Mouse (Mus musculus) liver, embryonic 13.5 days (tissue): ENCODE measurements around the gene Dhtkd1. TPM values are rescaled to one million over a fixed set of nuclear protein-coding genes. Genes with fewer than 3 reads are reported as not detected.

ENCODE experiments used
- ATAC-seq: fragments of 200-750 bp; cut with Nextera tagmentation; 2 replicates; pipeline ENCODE4 v1.8.0; 2017; ENCODE audit warnings: low read depth, mild to moderate bottlenecking, moderate number of reproducible peaks, moderate library complexity
- DNase-seq: peaks from one replicate; pipeline ENCODE4 v3.0.0; 2022
- H3K27ac ChIP-seq: fragments of 300-500 bp; sonication (generic); 2 replicates; pipeline ENCODE4 v1.5.1; 2015; ENCODE audit warnings: moderate library complexity, mild to moderate bottlenecking, inconsistent platforms
- H3K27me3 ChIP-seq: fragments of 300-500 bp; sonication (generic); 2 replicates; pipeline ENCODE4 v1.6.1; 2015; ENCODE audit warnings: mild to moderate bottlenecking, inconsistent platforms
- H3K36me3 ChIP-seq: fragments of 300-500 bp; sonication (generic); 2 replicates; pipeline ENCODE4 v1.6.1; 2015; ENCODE audit warnings: mild to moderate bottlenecking, inconsistent platforms
- H3K4me1 ChIP-seq: fragments of 300-500 bp; sonication (generic); replicated peaks from 2 replicates; pipeline ENCODE4 v1.6.1; 2015; ENCODE audit warnings: inconsistent platforms
- H3K4me2 ChIP-seq: fragments of 300-500 bp; sonication (generic); 2 replicates; pipeline ENCODE4 v1.6.1; 2015; ENCODE audit warnings: inconsistent platforms, mild to moderate bottlenecking, moderate library complexity
- H3K4me3 ChIP-seq: fragments of 300-500 bp; sonication (generic); replicated peaks from 2 replicates; pipeline ENCODE4 v1.5.1; 2015; ENCODE audit warnings: mild to moderate bottlenecking, inconsistent platforms
- H3K9ac ChIP-seq: fragments of 300-500 bp; sonication (generic); 2 replicates; pipeline ENCODE4 v1.6.1; 2015; ENCODE audit warnings: mild to moderate bottlenecking, inconsistent platforms
- H3K9me3 ChIP-seq: fragments of 300-500 bp; sonication (generic); replicated peaks from 2 replicates; pipeline ENCODE4 v1.6.1; 2016; ENCODE audit warnings: inconsistent platforms
- WGBS: fragments of 180-500 bp; shearing (Covaris S2); methylation state at CpG from one replicate; pipeline ENCODE4 v1.1.7; 2015; ENCODE audit not compliant: insufficient replicate concordance; 5-methylcytosine and 5-hydroxymethylcytosine counted together
- polyA plus RNA-seq: library from polyadenylated mRNA; unstranded; fragments of >200 nt; fragmentation: Nextera tagmentation; extraction: Ambion mirVana; gene quantifications from 2 replicates; pipeline ENCODE4 v1.2.1, GENCODE M21; 2015

Dhtkd1 gene
- polyA plus RNA-seq, 1 experiment from 2014 or later = 1.4 TPM

DNA sequence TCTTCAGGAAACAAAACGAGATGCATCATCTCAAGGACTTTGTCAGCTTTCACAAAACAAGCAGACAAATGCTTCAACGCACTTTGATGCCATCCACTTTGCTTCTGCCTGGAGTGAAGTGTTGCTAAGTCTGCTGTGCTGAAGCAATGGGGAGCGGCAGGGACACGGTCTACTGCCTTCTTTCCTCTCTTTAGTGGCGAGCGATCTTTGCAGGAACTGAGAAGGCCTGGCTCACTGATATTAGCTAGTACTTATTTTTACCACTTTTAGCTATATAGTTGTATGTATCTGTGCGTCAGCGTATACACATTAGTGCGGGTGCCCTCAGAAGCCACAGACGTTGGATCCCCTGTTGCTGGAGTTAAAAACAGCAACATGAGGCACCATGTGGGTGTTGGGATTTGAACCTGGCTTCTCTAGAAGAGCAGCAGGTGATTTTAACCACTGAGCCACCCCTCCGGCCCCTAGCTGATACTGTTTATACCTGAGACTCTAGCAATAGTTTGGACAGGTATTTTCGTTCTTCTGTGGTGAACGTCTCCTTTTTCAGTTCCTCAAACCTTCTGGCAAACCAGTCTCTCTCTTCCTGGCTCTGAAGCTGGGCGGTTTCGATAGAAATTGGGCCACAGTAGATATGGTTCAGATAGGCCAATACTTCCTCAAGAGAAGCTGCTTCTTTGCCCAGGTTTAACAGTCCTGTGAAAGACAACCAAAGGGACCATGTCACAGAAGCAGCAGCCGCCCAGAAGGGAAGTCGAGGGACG, 12.1 kb downstream of the Dhtkd1 start:
- WGBS = 68% methylated on average over 18 of the region's 18 CpGs

GRCm38 (mm10) chr2:5929793-5930192, 12.8 kb downstream of the Dhtkd1 start:
- Histone ChIP-seq H3K27me3 (no peaks in the 10 kb centered on the region), H3K36me3 (peaks cover 9% of the 10 kb centered on the region; the same call in 1 of the 2 replicates), H3K4me3 (no peak overlapping the region), H3K4me1 (no peaks in the 10 kb centered on the region), H3K4me2 (no peak overlapping the region), H3K9me3 (no peaks in the 10 kb centered on the region), H3K9ac (no peak overlapping the region), H3K27ac (no peak overlapping the region)
- ATAC-seq (no peak), DNase-seq (no peak)
- 83% methylated on average over 5 of the region's 5 CpGs for WGBS

More for the DNA sequence above, 12.1 kb downstream of the Dhtkd1 start:
- Histone ChIP-seq H3K4me3 (no peak overlapping the region), H3K9ac (no peak overlapping the region), H3K36me3 (peaks cover 9% of the 10 kb centered on the region; the same call in 1 of the 2 replicates), H3K4me2 (no peak overlapping the region), H3K4me1 (no peaks in the 10 kb centered on the region), H3K27me3 (no peaks in the 10 kb centered on the region), H3K9me3 (no peaks in the 10 kb centered on the region), H3K27ac (no peak overlapping the region)
- DNase-seq (no peak), ATAC-seq (no peak)

GRCm38 (mm10) chr2:5927481-5927880, 15.1 kb downstream of the Dhtkd1 start:
- Histone ChIP-seq H3K4me3 (no peak overlapping the region), H3K4me1 (no peaks in the 10 kb centered on the region), H3K4me2 (no peak overlapping the region), H3K9ac (no peak overlapping the region), H3K27ac (no peak overlapping the region), H3K36me3 (peaks cover 9% of the 10 kb centered on the region; the same call in 1 of the 2 replicates), H3K27me3 (no peaks in the 10 kb centered on the region), H3K9me3 (no peaks in the 10 kb centered on the region)
- no peak for ATAC-seq
- 91% methylated on average over 5 of the region's 5 CpGs for whole genome bisulfite sequencing
- no peak for DNase-seq

DNA sequence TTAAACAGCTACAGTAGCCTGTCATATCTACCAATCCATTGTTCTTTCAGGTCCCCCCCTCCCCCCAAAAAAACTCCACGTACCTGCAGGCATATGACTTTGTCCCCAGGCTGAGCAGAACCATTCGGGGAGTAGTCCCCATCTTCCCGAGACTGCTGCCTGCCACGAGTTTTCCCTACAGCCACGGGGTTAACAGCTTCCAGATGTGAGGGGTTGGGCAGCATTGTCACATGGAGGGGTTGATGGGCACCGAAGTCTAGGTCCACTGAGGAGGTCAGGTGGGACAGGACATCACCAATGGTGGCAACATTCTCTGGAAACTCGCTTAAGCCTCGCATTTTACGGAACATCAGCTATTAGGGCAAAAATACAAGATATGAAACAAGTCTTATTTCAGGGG, 18.8 kb downstream of the Dhtkd1 start:
- no peaks in the 10 kb centered on the region for H3K4me1 ChIP-seq
- ATAC-seq (no peak), DNase-seq (no peak)
- no peaks in the 10 kb centered on the region for H3K27me3 ChIP-seq
- WGBS = 73% methylated on average over 9 of the region's 9 CpGs
- H3K4me2 ChIP-seq = no peak overlapping the region
- no peak overlapping the region for H3K9ac ChIP-seq
- H3K4me3 ChIP-seq = no peak overlapping the region
- H3K9me3 ChIP-seq = no peaks in the 10 kb centered on the region
- peaks cover 18% of the 10 kb centered on the region for H3K36me3 ChIP-seq
- no peak overlapping the region for H3K27ac ChIP-seq

- Histone ChIP-seq H3K9ac (no peak overlapping the region), H3K4me2 (no peak overlapping the region), H3K36me3 (peaks cover 14% of the 10 kb centered on the region), H3K27ac (no peak overlapping the region), H3K27me3 (no peaks in the 10 kb centered on the region), H3K4me3 (no peak overlapping the region), H3K4me1 (no peaks in the 10 kb centered on the region), H3K9me3 (no peaks in the 10 kb centered on the region)
- 81% methylated on average over 6 of the region's 6 CpGs for WGBS
- DNase-seq = no peak
- ATAC-seq = peak; percentile 10; the same call in 1 of the 2 replicates
These were observed 19.8 kb downstream of the Dhtkd1 start for GRCm38 (mm10) chr2:5922823-5923222.

DNA sequence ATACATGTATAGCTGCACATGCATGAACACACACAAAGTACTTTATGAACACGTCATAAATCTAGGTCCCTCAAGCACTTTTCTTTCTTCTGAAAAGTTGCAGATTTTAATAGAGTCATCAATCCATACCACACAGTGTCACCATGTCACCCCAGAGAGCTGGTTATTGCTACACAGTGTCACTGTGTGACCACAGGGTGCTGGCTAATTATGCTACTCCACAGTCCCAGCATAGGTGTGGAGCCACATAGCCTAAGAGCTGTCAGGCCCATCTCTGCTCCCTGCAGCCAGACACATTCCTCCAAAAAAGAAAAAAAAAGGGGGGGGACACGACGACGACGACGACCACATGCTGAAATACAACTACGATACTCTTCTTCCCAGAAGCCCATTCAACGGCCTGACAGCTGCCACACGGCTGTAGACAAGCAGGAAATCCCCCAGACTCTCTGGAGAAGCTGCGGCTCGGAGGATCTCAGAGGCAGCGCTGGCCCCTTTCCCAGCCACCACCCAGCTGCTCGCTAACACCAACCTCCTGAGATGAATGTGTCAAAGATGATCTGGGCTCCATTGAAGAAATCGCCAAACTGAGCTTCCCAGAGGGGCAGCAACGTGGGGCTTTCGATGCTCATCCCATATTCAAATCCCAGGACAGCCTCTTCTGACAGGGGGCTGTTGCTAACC, 31.2 kb downstream of the Dhtkd1 start:
- no peaks in the 10 kb centered on the region for H3K4me1 ChIP-seq
- ATAC-seq = no peak
- no peaks in the 10 kb centered on the region for H3K36me3 ChIP-seq
- H3K27ac ChIP-seq = no peak overlapping the region
- no peak overlapping the region for H3K4me2 ChIP-seq
- H3K4me3 ChIP-seq = no peak overlapping the region
- no peaks in the 10 kb centered on the region for H3K27me3 ChIP-seq
- 76% methylated on average over 16 of the region's 16 CpGs for WGBS
- no peaks in the 10 kb centered on the region for H3K9me3 ChIP-seq
- no peak for DNase-seq
- no peak overlapping the region for H3K9ac ChIP-seq

GRCm38 (mm10) chr2:5906625-5907024, 36.0 kb downstream of the Dhtkd1 start:
- WGBS = 34% methylated on average over 3 of the region's 3 CpGs
- Histone ChIP-seq H3K9me3 (no peaks in the 10 kb centered on the region), H3K9ac (no peak overlapping the region), H3K4me2 (no peak overlapping the region), H3K4me3 (no peak overlapping the region), H3K27me3 (no peaks in the 10 kb centered on the region), H3K4me1 (no peaks in the 10 kb centered on the region), H3K27ac (no peak overlapping the region), H3K36me3 (0 out of 2 replicates have a peak, but pooled peaks cover 6% of the 10 kb centered on the region)
- DNase-seq = peak; percentile 44
- ATAC-seq = no peak

GRCm38 (mm10) chr2:5906092-5906491, 36.5 kb downstream of the Dhtkd1 start:
- DNase-seq = no peak
- H3K9ac ChIP-seq = no peak overlapping the region
- H3K4me1 ChIP-seq = no peaks in the 10 kb centered on the region
- H3K27ac ChIP-seq = no peak overlapping the region
- no peak for ATAC-seq
- H3K4me3 ChIP-seq = no peak overlapping the region
- 0 out of 2 replicates have a peak, but pooled peaks cover 6% of the 10 kb centered on the region for H3K36me3 ChIP-seq
- 61% methylated on average over 5 of the region's 5 CpGs for WGBS
- H3K4me2 ChIP-seq = no peak overlapping the region
- no peaks in the 10 kb centered on the region for H3K27me3 ChIP-seq
- no peaks in the 10 kb centered on the region for H3K9me3 ChIP-seq

GRCm38 (mm10) chr2:5900145-5900544, 42.4 kb downstream of the Dhtkd1 start:
- H3K27ac ChIP-seq = no peak overlapping the region
- H3K27me3 ChIP-seq = no peaks in the 10 kb centered on the region
- H3K9ac ChIP-seq = no peak overlapping the region
- H3K9me3 ChIP-seq = no peaks in the 10 kb centered on the region
- peak; percentile 22 for DNase-seq
- ATAC-seq = no peak
- H3K4me3 ChIP-seq = no peak overlapping the region
- peaks cover 6% of the 10 kb centered on the region; the same call in 1 of the 2 replicates for H3K36me3 ChIP-seq
- 45% methylated on average over 5 of the region's 5 CpGs for WGBS
- H3K4me2 ChIP-seq = no peak overlapping the region
- H3K4me1 ChIP-seq = peaks cover 4% of the 10 kb centered on the region

DNA sequence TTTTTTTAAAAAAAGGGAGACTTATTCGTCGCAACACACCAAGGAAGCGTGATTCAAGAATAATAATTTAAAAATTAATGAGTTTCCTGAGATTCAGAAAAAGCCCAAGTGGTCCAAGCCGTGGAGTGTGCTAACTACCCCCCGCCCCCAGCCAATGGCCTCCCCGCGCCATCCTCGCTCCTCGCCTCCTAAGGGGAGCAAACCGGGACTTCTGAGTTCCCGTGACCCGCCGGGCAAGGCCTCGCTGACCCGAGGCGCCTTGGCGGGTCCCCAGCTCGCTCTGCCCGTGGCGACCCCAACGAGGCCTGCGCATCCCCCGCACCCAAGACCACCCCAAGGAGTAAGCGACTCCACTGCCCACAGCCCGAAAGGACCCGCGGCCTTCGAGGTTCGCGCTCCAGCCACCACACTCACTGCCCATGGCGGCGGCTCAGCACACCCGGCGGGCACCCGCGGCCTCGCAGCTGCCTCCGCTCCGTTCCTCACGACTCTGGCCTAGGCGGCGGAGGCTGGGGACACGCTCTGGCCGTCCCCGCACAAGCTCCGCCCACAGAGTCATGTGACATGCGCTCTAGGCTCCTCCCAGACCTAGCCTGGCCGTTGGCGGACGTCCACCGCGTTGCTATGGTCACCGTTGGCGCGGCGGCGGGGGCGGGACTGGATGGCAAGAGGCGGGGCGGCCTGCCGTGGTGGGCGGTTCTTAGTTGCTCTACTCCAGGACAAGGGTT, 47.6 kb downstream of the Dhtkd1 start, which contains the start of gene Sec61a2:
Sec61a2 (minus strand) TSS at position 590 of the 728 bp plus-strand sequence.
- H3K9ac ChIP-seq = peak within 1 kb of the TSS; percentile 95
- under 1% methylated on average over 62 of the region's 62 CpGs for WGBS
- peak; percentile 98 for ATAC-seq
- peak within 1 kb of the TSS; percentile 81 for H3K4me3 ChIP-seq
- DNase-seq = peak; percentile 99
- peaks cover 13% of the 10 kb centered on the region for H3K36me3 ChIP-seq
- peak within 1 kb of the TSS; percentile 90 for H3K4me2 ChIP-seq
- H3K4me1 ChIP-seq = peaks cover 29% of the 10 kb centered on the region
- peak within 1 kb of the TSS; percentile 76 for H3K27ac ChIP-seq
- H3K27me3 ChIP-seq = no peaks in the 10 kb centered on the region
- no peaks in the 10 kb centered on the region for H3K9me3 ChIP-seq

DNA sequence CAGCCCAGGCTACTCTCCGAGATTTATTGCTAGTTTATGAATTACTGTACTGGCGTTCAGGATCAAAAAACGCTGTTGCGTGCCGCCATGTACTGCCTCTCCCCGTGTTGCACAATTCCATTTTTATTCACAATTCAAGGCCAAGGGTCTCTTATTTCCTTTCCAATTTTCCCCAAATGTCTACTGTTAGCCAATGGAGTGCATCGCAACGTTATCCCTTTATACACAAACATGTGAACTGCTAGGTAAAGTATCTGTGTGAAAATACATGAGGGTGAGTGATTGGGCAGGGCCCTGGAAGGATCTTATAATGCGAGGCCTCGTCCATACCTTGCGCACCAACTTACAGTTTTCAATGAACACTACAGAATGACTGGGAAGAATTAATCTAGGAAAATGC, 48.3 kb downstream of the Dhtkd1 start:
- Histone ChIP-seq H3K36me3 (peaks cover 13% of the 10 kb centered on the region), H3K9me3 (no peaks in the 10 kb centered on the region), H3K4me2 (peak overlapping the region; percentile 90), H3K27ac (peak overlapping the region; percentile 76), H3K4me1 (peaks cover 33% of the 10 kb centered on the region), H3K4me3 (peak overlapping the region; percentile 81), H3K9ac (peak overlapping the region; percentile 95), H3K27me3 (no peaks in the 10 kb centered on the region)
- 44% methylated on average over 11 of the region's 11 CpGs for WGBS
- DNase-seq (no peak), ATAC-seq (no peak)
